Mouse (Mus musculus) neural tube, embryonic 13.5 days (tissue): Measurements from ENCODE around the gene Plxdc1. TPM values are rescaled to one million over a fixed set of nuclear protein-coding genes. Genes with fewer than 3 reads are reported as not detected.

Experiments used
- ATAC-seq: fragments of 200-750 bp; cut with Nextera tagmentation; 2 replicates; pipeline ENCODE4 v1.8.0; 2017; ENCODE audit warnings: low read depth, mild to moderate bottlenecking, moderate TSS enrichment, moderate library complexity
- H3K27ac ChIP-seq: fragments of 300-500 bp; sonication (generic); replicated peaks from 2 replicates; pipeline ENCODE4 v1.5.1; 2015; ENCODE audit warnings: moderate library complexity, mild to moderate bottlenecking, inconsistent platforms
- H3K27me3 ChIP-seq: fragments of 300-500 bp; sonication (generic); 2 replicates; pipeline ENCODE4 v1.6.1; 2015; ENCODE audit warnings: mild to moderate bottlenecking, inconsistent platforms
- H3K36me3 ChIP-seq: fragments of 300-500 bp; sonication (generic); 2 replicates; pipeline ENCODE4 v1.6.1; 2015; ENCODE audit warnings: mild to moderate bottlenecking, inconsistent platforms
- H3K4me1 ChIP-seq: fragments of 300-500 bp; sonication (generic); replicated peaks from 2 replicates; pipeline ENCODE4 v1.6.1; 2015; ENCODE audit warnings: inconsistent platforms
- H3K4me2 ChIP-seq: fragments of 300-500 bp; sonication (generic); 2 replicates; pipeline ENCODE4 v1.6.1; 2015; ENCODE audit warnings: inconsistent platforms, mild to moderate bottlenecking, moderate library complexity
- H3K4me3 ChIP-seq: fragments of 300-500 bp; sonication (generic); 2 replicates; pipeline ENCODE4 v1.5.1; 2015; ENCODE audit warnings: mild to moderate bottlenecking, inconsistent platforms
- H3K9ac ChIP-seq: fragments of 300-500 bp; sonication (generic); 2 replicates; pipeline ENCODE4 v1.6.1; 2015; ENCODE audit warnings: moderate library complexity, mild to moderate bottlenecking, inconsistent platforms
- H3K9me3 ChIP-seq: fragments of 300-500 bp; sonication (generic); 2 replicates; pipeline ENCODE4 v1.6.1; 2016; ENCODE audit warnings: inconsistent platforms
- WGBS: fragments of 180-500 bp; shearing (Covaris S2); methylation state at CpG from one replicate; pipeline ENCODE4 v1.1.7; 2015; 5-methylcytosine and 5-hydroxymethylcytosine counted together
- polyA plus RNA-seq: library from polyadenylated mRNA; unstranded; fragments of >200 nt; fragmentation: Nextera tagmentation; extraction: Ambion mirVana; gene quantifications from 2 replicates; pipeline ENCODE4 v1.2.1, GENCODE M21; 2015

The Plxdc1 gene
- polyA plus RNA-seq, 1 experiment from 2014 or later = 0.71 TPM

- no peak overlapping the region for H3K4me3 ChIP-seq
- 75% methylated on average over 9 of the region's 9 CpGs for WGBS
- H3K27me3 ChIP-seq = no peaks in the 10 kb centered on the region
- no peaks in the 10 kb centered on the region for H3K9me3 ChIP-seq
- no peak overlapping the region for H3K9ac ChIP-seq
- no peak overlapping the region for H3K27ac ChIP-seq
- peaks cover 95% of the 10 kb centered on the region for H3K36me3 ChIP-seq
- no peaks in the 10 kb centered on the region for H3K4me1 ChIP-seq
- H3K4me2 ChIP-seq = no peak overlapping the region
- ATAC-seq = no peak
These were observed 25.5 kb upstream of the Plxdc1 start for GRCm38 (mm10) chr11:98011716-98012115.

- no peak overlapping the region for H3K4me2 ChIP-seq
- 86% methylated on average over 11 of the region's 11 CpGs for WGBS
These were observed 21.8 kb upstream of the Plxdc1 start for GRCm38 (mm10) chr11:98008087-98008486.

GRCm38 (mm10) chr11:98005686-98006085 lies 19.4 kb upstream of the Plxdc1 start:
- Histone ChIP-seq H3K9ac (no peak overlapping the region), H3K4me3 (no peak overlapping the region), H3K27me3 (peaks cover 11% of the 10 kb centered on the region; the same call in 1 of the 2 replicates), H3K9me3 (no peaks in the 10 kb centered on the region), H3K27ac (no peak overlapping the region), H3K36me3 (peaks cover 81% of the 10 kb centered on the region), H3K4me2 (no peak overlapping the region), H3K4me1 (peaks cover 26% of the 10 kb centered on the region)
- 82% methylated on average over 10 of the region's 10 CpGs for WGBS
- ATAC-seq = no peak

More at GRCm38 (mm10) chr11:98008087-98008486, 21.8 kb upstream of the Plxdc1 start:
- Histone ChIP-seq H3K27ac (no peak overlapping the region), H3K27me3 (no peaks in the 10 kb centered on the region), H3K36me3 (peaks cover 96% of the 10 kb centered on the region), H3K4me3 (no peak overlapping the region), H3K9me3 (no peaks in the 10 kb centered on the region), H3K9ac (no peak overlapping the region), H3K4me1 (peaks cover 12% of the 10 kb centered on the region)
- no peak for ATAC-seq

DNA sequence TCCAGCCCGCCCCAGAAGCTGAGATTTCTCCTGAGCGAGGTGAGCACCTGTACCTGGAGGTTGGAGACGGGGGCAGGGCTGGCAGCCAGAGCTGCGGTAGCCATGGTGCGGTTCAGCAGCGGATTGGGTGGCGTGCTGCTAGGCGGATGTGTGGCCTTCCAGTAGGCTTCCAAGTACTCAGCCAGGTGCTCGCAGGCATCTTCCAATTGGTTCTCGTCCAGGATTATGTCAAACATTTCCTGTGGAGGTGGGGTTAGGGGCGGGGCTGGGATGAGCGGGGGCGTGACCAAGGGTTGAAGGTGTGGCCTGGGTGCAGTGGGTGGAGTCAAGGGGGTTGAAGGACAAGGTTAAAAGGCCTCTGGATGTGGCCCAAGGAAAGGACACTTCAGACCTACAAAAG lies 18.8 kb upstream of the Plxdc1 start:
- Histone ChIP-seq H3K9ac (no peak overlapping the region), H3K27me3 (peaks cover 13% of the 10 kb centered on the region; the same call in 1 of the 2 replicates), H3K4me2 (no peak overlapping the region), H3K9me3 (no peaks in the 10 kb centered on the region), H3K4me1 (peaks cover 28% of the 10 kb centered on the region), H3K27ac (no peak overlapping the region), H3K4me3 (no peak overlapping the region), H3K36me3 (peaks cover 75% of the 10 kb centered on the region)
- WGBS = 44% methylated on average over 13 of the region's 13 CpGs
- ATAC-seq = no peak

GRCm38 (mm10) chr11:98004161-98004560 lies 17.9 kb upstream of the Plxdc1 start:
- no peak overlapping the region for H3K9ac ChIP-seq
- H3K4me3 ChIP-seq = no peak overlapping the region
- ATAC-seq = no peak
- peaks cover 32% of the 10 kb centered on the region for H3K4me1 ChIP-seq
- H3K27ac ChIP-seq = peak overlapping the region; percentile 9; the same call in 1 of the 2 replicates
- no peak overlapping the region for H3K4me2 ChIP-seq
- peaks cover 13% of the 10 kb centered on the region; the same call in 1 of the 2 replicates for H3K27me3 ChIP-seq
- 71% methylated on average over 8 of the region's 8 CpGs for WGBS
- no peaks in the 10 kb centered on the region for H3K9me3 ChIP-seq
- peaks cover 66% of the 10 kb centered on the region for H3K36me3 ChIP-seq

DNA sequence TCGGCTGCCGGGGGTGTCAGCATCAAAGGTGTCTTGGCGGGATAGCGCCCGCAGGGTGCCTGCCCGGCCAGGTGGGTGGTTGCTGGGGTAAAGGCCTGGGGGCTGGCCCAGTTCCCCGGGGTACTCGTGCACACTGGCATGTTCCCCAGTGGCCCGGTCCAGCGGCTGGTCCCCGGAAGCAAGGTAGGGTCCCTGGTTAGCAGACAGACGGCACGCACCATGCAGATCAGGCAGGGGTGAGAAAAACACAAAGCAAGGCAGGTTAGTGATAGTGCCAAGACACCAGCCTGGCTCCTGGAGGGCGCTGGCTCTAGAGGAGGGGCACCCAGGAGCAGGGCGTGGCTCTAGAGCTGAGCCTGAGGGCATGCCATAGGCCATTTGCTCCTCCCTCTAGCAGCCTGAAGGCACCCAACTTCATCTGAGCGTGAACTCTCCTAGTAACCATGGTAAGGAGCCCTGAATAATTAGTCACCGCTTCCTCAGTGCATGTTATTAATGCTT lies 17.0 kb upstream of the Plxdc1 start:
- Histone ChIP-seq H3K4me3 (no peak overlapping the region), H3K27me3 (peaks cover 13% of the 10 kb centered on the region; the same call in 1 of the 2 replicates), H3K27ac (no peak overlapping the region), H3K4me2 (peak overlapping the region; percentile 21; the same call in 1 of the 2 replicates), H3K36me3 (peaks cover 57% of the 10 kb centered on the region), H3K9ac (0 out of 2 replicates have a peak overlapping the region, but pooled peaks have one; percentile 0), H3K4me1 (peaks cover 37% of the 10 kb centered on the region), H3K9me3 (no peaks in the 10 kb centered on the region)
- ATAC-seq = no peak
- WGBS = 25% methylated on average over 17 of the region's 17 CpGs

DNA sequence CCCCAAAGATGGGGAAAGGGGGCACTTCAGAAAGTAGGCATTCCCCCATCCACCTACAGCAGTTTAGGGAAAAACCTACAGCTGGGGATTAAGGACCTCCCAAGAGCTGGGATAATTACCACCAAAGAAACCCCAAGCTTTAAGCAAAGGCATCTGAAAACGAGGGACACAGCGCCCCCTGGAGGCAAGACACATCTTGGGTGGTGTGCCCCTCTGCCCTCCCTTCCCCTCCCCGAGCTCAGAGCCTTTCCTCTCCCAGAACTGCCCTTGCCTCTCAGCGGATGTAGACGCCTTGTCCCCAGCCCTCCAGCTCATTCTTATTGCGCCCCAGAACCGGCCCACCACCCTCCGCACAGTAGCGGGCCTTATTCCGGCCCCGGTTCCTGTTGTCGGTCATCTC lies 16.4 kb upstream of the Plxdc1 start:
- no peak overlapping the region for H3K4me3 ChIP-seq
- no peaks in the 10 kb centered on the region for H3K9me3 ChIP-seq
- 8% methylated on average over 12 of the region's 12 CpGs for WGBS
- H3K27me3 ChIP-seq = peaks cover 13% of the 10 kb centered on the region; the same call in 1 of the 2 replicates
- no peak for ATAC-seq
- H3K27ac ChIP-seq = no peak overlapping the region
- H3K9ac ChIP-seq = 0 out of 2 replicates have a peak overlapping the region, but pooled peaks have one; percentile 0
- H3K36me3 ChIP-seq = peaks cover 51% of the 10 kb centered on the region
- H3K4me1 ChIP-seq = peaks cover 37% of the 10 kb centered on the region
- peak overlapping the region; percentile 21; the same call in 1 of the 2 replicates for H3K4me2 ChIP-seq

DNA sequence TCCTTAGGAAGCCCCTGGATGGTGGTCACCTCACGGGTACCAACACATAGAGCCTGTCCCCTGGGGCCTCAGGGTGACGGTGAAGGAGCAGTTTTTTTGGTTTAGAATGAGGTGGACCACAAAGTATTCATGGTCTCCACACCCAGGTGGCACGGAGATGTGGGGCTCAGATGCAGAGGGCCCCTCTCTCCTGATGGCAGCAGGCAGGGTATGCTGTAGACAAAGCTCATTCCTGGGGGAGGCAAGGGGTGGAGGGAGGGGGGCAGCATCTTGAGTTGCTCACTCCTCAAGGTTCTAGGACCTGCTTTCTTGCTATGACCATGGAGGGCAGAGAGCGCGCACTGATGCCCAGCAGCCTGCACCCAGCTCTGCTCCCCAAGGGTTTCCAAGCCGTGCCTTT lies 15.7 kb upstream of the Plxdc1 start:
- Histone ChIP-seq H3K36me3 (peaks cover 44% of the 10 kb centered on the region), H3K9me3 (no peaks in the 10 kb centered on the region), H3K27ac (no peak overlapping the region), H3K4me1 (peaks cover 37% of the 10 kb centered on the region), H3K27me3 (peaks cover 13% of the 10 kb centered on the region; the same call in 1 of the 2 replicates), H3K4me2 (no peak overlapping the region), H3K9ac (no peak overlapping the region), H3K4me3 (no peak overlapping the region)
- ATAC-seq = no peak
- 63% methylated on average over 6 of the region's 6 CpGs for WGBS

GRCm38 (mm10) chr11:98001351-98001824 lies 15.1 kb upstream of the Plxdc1 start:
- H3K4me2 ChIP-seq = no peak overlapping the region
- no peak overlapping the region for H3K27ac ChIP-seq
- WGBS = 23% methylated on average over 11 of the region's 11 CpGs
- no peak for ATAC-seq
- peaks cover 39% of the 10 kb centered on the region for H3K36me3 ChIP-seq
- no peak overlapping the region for H3K4me3 ChIP-seq
- H3K4me1 ChIP-seq = peaks cover 37% of the 10 kb centered on the region
- H3K9ac ChIP-seq = no peak overlapping the region
- H3K9me3 ChIP-seq = no peaks in the 10 kb centered on the region
- H3K27me3 ChIP-seq = peaks cover 17% of the 10 kb centered on the region; the same call in 1 of the 2 replicates

- Histone ChIP-seq H3K9ac (peak overlapping the region; percentile 22; the same call in 1 of the 2 replicates), H3K36me3 (peaks cover 31% of the 10 kb centered on the region), H3K4me2 (no peak overlapping the region), H3K4me1 (peaks cover 42% of the 10 kb centered on the region), H3K27ac (no peak overlapping the region), H3K4me3 (no peak overlapping the region), H3K9me3 (no peaks in the 10 kb centered on the region), H3K27me3 (peaks cover 19% of the 10 kb centered on the region; the same call in 1 of the 2 replicates)
- 33% methylated on average over 7 of the region's 7 CpGs for WGBS
- no peak for ATAC-seq
These were observed 14.3 kb upstream of the Plxdc1 start for GRCm38 (mm10) chr11:98000378-98001140.

DNA sequence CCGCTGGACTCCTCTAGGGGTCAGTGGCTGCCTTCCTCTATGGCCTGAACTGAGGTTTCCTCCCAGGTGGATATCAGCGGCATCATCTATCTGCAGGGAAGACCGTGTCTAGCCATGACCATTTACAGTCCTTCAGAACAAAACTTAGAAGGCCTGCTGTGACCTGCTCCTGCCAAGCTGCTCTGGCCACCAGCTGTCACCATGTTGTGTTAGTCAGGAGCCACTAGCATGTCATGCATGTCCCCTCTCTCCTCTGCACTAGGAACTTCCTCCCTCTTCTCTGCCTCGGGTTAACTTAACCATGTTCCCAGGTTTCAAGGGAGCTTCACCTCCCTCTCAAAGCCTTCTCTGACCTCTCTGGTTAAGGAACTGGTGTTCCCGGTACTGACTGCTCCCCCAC lies 13.5 kb upstream of the Plxdc1 start:
- Histone ChIP-seq H3K4me2 (no peak overlapping the region), H3K27ac (no peak overlapping the region), H3K9me3 (no peaks in the 10 kb centered on the region), H3K27me3 (peaks cover 22% of the 10 kb centered on the region; the same call in 1 of the 2 replicates), H3K36me3 (peaks cover 22% of the 10 kb centered on the region), H3K4me3 (no peak overlapping the region), H3K9ac (peak overlapping the region; percentile 22; the same call in 1 of the 2 replicates), H3K4me1 (peaks cover 50% of the 10 kb centered on the region)
- WGBS = 60% methylated on average over 5 of the region's 5 CpGs
- no peak for ATAC-seq

GRCm38 (mm10) chr11:97998898-97999608 lies 12.8 kb upstream of the Plxdc1 start:
- peaks cover 16% of the 10 kb centered on the region for H3K36me3 ChIP-seq
- 68% methylated on average over 7 of the region's 7 CpGs for WGBS

More at GRCm38 (mm10) chr11:97998898-97999608, 12.8 kb upstream of the Plxdc1 start:
- Histone ChIP-seq H3K4me2 (no peak overlapping the region), H3K4me3 (no peak overlapping the region), H3K27me3 (peaks cover 29% of the 10 kb centered on the region; the same call in 1 of the 2 replicates), H3K9ac (no peak overlapping the region), H3K9me3 (no peaks in the 10 kb centered on the region), H3K4me1 (peaks cover 49% of the 10 kb centered on the region), H3K27ac (no peak overlapping the region)
- no peak for ATAC-seq
